Mouse (Mus musculus) C3H10T1/2 (cell line): ENCODE results near the gene Tacc3. TPM values are rescaled to one million over a fixed set of nuclear protein-coding genes. Genes with fewer than 3 reads are reported as not detected.

Experiments
- polyA plus RNA-seq, 2 experiments: library from polyadenylated mRNA; unstranded; fragments of >200 nt; fragmentation: generic; extraction: Trizol; gene quantifications; one replicate each; pipeline ENCODE4 v1.2.1; 2012; ENCODE audit warnings: missing spikeins in 2 of 2

Tacc3 gene
- 100 to 1,000 TPM in 1 of 2 experiments, 10 to 100 TPM in 1; 56.2 to 109 TPM for polyA plus RNA-seq

GRCm38 (mm10) chr5:33657787-33658663 lies at the start of gene Tacc3, which contains the start of gene Tmem129:
Tacc3 (plus strand) TSS chr5:33658128.
Tmem129 (minus strand) TSS chr5:33658416.

GRCm38 (mm10) chr5:33629301-33629987 lies 28.5 kb upstream of the Tacc3 start, which contains the start of the genes Fam53a and Gm9903:
Fam53a (minus strand) TSS chr5:33629635.
Gm9903 (plus strand) TSS chr5:33629925.

GRCm38 (mm10) chr5:33651921-33652782 lies 5.8 kb upstream of the Tacc3 start, which contains the start of gene Slbp:
Slbp (minus strand) TSS chr5:33652574.

GRCm38 (mm10) chr5:33721541-33722265 lies 63.8 kb downstream of the Tacc3 start, which contains the start of gene Fgfr3:
Fgfr3 (plus strand) TSS chr5:33721674.

Other genes with a start within 250 kb of the Tacc3 start
- gene Nkx1-1, start 224.2 kb upstream of the Tacc3 start, polyA plus RNA-seq: not detected
- 10 to 100 TPM; 31.8 to 32.1 TPM for gene Fam53a, start 28.5 kb upstream of the Tacc3 start, polyA plus RNA-seq
- gene Gm9903, start 28.2 kb upstream of the Tacc3 start, polyA plus RNA-seq: under 1 TPM; 0.08 to 0.34 TPM
- gene Slbp, start 5.6 kb upstream of the Tacc3 start, polyA plus RNA-seq: 10 to 100 TPM in 1 of 2 experiments, 1 to 10 TPM in 1; 7.8 to 18.3 TPM
- gene Tmem129, start 288 bp downstream of the Tacc3 start, polyA plus RNA-seq: 10 to 100 TPM in 1 of 2 experiments, 1 to 10 TPM in 1; 8.9 to 21.3 TPM
- 1 to 10 TPM in 1 of 2 experiments, under 1 TPM in 1; 0.12 to 1.5 TPM for gene Fgfr3, start 63.5 kb downstream of the Tacc3 start, polyA plus RNA-seq
- gene Letm1, start 124.7 kb downstream of the Tacc3 start, polyA plus RNA-seq: 10 to 100 TPM; 17.4 to 20.8 TPM
- 10 to 100 TPM; 16.4 to 18.4 TPM for gene Nsd2, start 162.6 kb downstream of the Tacc3 start, polyA plus RNA-seq